Mouse (Mus musculus): ENCODE measurements around the gene Slc9a3r2.

DNA sequence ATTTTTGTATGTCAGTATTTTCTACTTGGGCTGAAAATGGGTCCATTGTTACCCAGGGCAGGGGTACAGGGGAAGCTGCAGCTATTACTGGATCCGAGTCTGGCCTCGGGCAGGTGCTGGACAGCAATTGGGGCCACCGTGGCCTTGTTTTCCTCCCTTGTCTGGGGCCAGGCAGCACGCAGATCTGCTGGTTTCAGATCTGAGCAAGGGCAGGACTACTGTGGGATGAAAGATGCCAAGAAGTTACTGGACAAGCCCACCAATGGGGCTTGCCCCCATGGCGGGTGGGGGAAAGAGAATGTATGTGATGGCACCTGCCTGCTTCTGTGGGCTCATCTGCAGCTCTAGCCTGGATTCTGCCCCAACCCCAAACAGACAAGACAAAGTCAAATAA lies 54.1 kb downstream of the Slc9a3r2 start:
- no peak for TF ChIP-seq EP300 (optimal IDR thresholded peaks at IDR 0.05)
- TF ChIP-seq CTCF (IDR thresholded peaks at IDR 0.05; ENCODE audit: low read depth), result no peak

Measured in stomach, postnatal 0 days (tissue).